Mouse (Mus musculus): ENCODE measurements around the gene Dmrtc2. TPM values are rescaled to one million over a fixed set of nuclear protein-coding genes. Genes with fewer than 3 reads are reported as not detected.

The Dmrtc2 gene
- polyA plus RNA-seq, 1 experiment from 2014 or later = not detected

DNA sequence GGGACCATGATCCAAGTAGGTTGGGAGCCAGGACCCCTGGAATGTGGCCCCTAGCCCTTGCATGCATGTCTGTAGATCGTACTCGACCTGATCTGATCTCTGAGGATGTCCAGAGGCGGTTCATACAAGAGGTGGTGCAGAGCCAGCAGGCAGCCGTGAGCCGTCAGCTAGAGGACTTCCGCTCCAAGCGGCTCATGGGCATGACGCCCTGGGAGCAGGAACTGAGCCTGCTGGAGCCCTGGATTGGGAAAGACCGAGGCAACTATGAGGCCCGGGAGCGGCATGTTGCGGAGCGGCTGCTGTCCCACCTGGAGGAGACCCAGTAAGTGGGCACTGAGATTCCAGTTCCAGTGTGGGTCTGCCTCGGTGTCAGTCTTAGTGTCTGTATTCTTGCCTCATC, 42.6 kb downstream of the Dmrtc2 start:
- H3K27me3 ChIP-seq (ENCODE audit: insufficient read depth, poor library complexity, severe bottlenecking) = no peaks in the 10 kb centered on the region
- H3K4me3 ChIP-seq = no peak overlapping the region
- peaks cover 65% of the 10 kb centered on the region for H3K36me3 ChIP-seq
- DNase-seq (ENCODE audit: low spot score) = no peak
- 89% methylated on average over 14 of the region's 14 CpGs for WGBS
- peaks cover 7% of the 10 kb centered on the region for H3K4me1 ChIP-seq
- H3K9me3 ChIP-seq = no peaks in the 10 kb centered on the region
- H3K27ac ChIP-seq = no peak overlapping the region

DNA sequence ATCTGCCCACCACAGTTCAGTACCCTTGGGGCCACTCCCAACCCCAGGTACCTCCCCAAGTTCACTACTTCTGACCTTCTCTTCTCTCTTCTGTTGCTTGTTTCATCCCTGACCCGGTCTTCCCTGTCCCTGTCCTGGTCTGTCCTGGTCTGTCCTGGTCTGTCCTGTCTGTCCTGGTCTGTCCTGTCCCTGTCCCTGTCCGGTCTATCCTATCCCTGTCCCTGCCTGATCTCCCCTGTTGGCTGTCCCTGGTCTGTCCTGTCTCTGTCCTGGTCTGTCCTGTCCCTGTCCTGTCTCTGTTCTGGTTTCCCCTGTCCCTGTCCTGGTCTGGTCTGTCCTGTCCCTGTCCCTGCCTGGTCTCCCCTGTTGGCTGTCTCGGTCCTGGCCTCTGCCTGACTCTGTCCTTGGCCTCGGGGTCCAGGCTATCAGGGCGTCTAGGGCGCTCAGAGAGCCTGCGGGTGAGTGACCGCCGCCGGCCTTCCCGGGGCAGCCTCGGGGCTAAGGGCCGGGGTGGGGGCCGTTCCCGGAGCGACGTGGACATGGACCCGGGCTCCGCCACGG, 49.0 kb downstream of the Dmrtc2 start:
- 91% methylated on average over 20 of the region's 20 CpGs for WGBS
- H3K27ac ChIP-seq = no peak overlapping the region
- no peaks in the 10 kb centered on the region for H3K4me1 ChIP-seq
- DNase-seq (ENCODE audit: low spot score) = no peak
- H3K4me3 ChIP-seq = no peak overlapping the region
- peaks cover 76% of the 10 kb centered on the region for H3K36me3 ChIP-seq
- no peaks in the 10 kb centered on the region for H3K27me3 ChIP-seq (ENCODE audit: insufficient read depth, poor library complexity, severe bottlenecking)
- no peaks in the 10 kb centered on the region for H3K9me3 ChIP-seq

DNA sequence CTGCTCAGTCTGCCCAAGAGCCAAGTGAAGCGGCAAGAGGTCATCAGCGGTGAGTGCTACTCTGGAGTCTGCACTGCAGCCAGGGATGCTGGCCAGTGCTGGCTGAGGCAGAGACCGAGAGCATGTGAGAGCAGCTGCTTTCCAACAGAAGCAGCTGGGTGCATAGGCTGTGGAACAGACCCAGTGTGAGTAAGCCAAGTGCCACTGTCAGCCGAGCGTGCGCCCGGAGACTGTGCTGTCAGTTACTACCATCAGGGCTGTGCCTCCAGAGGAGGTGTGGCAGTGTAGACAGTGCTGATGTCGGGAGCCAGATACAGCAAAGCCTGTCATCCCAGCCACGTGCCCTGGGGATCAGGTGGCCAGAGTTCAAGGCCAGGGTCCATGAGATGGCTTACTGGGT, 49.9 kb downstream of the Dmrtc2 start:
- no peaks in the 10 kb centered on the region for H3K4me1 ChIP-seq
- H3K27ac ChIP-seq = no peak overlapping the region
- H3K4me3 ChIP-seq = no peak overlapping the region
- H3K27me3 ChIP-seq (ENCODE audit: insufficient read depth, poor library complexity, severe bottlenecking) = no peaks in the 10 kb centered on the region
- H3K9me3 ChIP-seq = no peaks in the 10 kb centered on the region
- WGBS = 85% methylated on average over 9 of the region's 9 CpGs
- peaks cover 84% of the 10 kb centered on the region for H3K36me3 ChIP-seq
- no peak for DNase-seq (ENCODE audit: low spot score)

Other genes with a start within 250 kb of the Dmrtc2 start
- gene Lypd3, start 233.5 kb upstream of the Dmrtc2 start, polyA plus RNA-seq (2016; fragmentation: Nextera tagmentation; extraction: Ambion mirVana) = 0.18 and 0.22 TPM in 2 replicates
- not detected in 2 replicates for gene Tex101, start 193.4 kb upstream of the Dmrtc2 start, polyA plus RNA-seq (2016; fragmentation: Nextera tagmentation; extraction: Ambion mirVana)
- gene BC049730, start 160.8 kb upstream of the Dmrtc2 start, polyA plus RNA-seq (2016; fragmentation: Nextera tagmentation; extraction: Ambion mirVana) = not detected in 2 replicates
- gene Gm4763, start 143.1 kb upstream of the Dmrtc2 start, polyA plus RNA-seq (2016; fragmentation: Nextera tagmentation; extraction: Ambion mirVana) = not detected in 2 replicates
- gene Cd177, start 109.7 kb upstream of the Dmrtc2 start, polyA plus RNA-seq (2016; fragmentation: Nextera tagmentation; extraction: Ambion mirVana) = not detected in 2 replicates
- gene Ceacam10, start 92.9 kb upstream of the Dmrtc2 start, polyA plus RNA-seq (2016; fragmentation: Nextera tagmentation; extraction: Ambion mirVana) = not detected in 2 replicates
- gene Gm9844, start 7.8 kb upstream of the Dmrtc2 start, polyA plus RNA-seq (2016; fragmentation: Nextera tagmentation; extraction: Ambion mirVana) = 10.0 and 15.0 TPM in 2 replicates
- gene Lypd4, start 116 bp upstream of the Dmrtc2 start, polyA plus RNA-seq (2016; fragmentation: Nextera tagmentation; extraction: Ambion mirVana) = not detected in 2 replicates
- 1,532 and 1,854 TPM in 2 replicates for gene Rps19, start 14.3 kb downstream of the Dmrtc2 start, polyA plus RNA-seq (2016; fragmentation: Nextera tagmentation; extraction: Ambion mirVana)
- gene Cd79a, start 27.3 kb downstream of the Dmrtc2 start, polyA plus RNA-seq (2016; fragmentation: Nextera tagmentation; extraction: Ambion mirVana) = 0.26 and 0.40 TPM in 2 replicates
- gene Arhgef1, start 32.9 kb downstream of the Dmrtc2 start, polyA plus RNA-seq (2016; fragmentation: Nextera tagmentation; extraction: Ambion mirVana) = 83.4 and 87.5 TPM in 2 replicates
- not detected in 2 replicates for gene Gm4881, start 74.4 kb downstream of the Dmrtc2 start, polyA plus RNA-seq (2016; fragmentation: Nextera tagmentation; extraction: Ambion mirVana)
- 114 and 151 TPM in 2 replicates for gene Rabac1, start 102.7 kb downstream of the Dmrtc2 start, polyA plus RNA-seq (2016; fragmentation: Nextera tagmentation; extraction: Ambion mirVana)
- gene Atp1a3, start 135.9 kb downstream of the Dmrtc2 start, polyA plus RNA-seq (2016; fragmentation: Nextera tagmentation; extraction: Ambion mirVana) = 2.2 and 3.5 TPM in 2 replicates
- 4.7 and 6.6 TPM in 2 replicates for gene Grik5, start 202.3 kb downstream of the Dmrtc2 start, polyA plus RNA-seq (2016; fragmentation: Nextera tagmentation; extraction: Ambion mirVana)
- 25.0 and 30.2 TPM in 2 replicates for gene Zfp574, start 202.5 kb downstream of the Dmrtc2 start, polyA plus RNA-seq (2016; fragmentation: Nextera tagmentation; extraction: Ambion mirVana)